Comparison of ENCODE assay signal across 19 mouse cellular contexts in the genomic region with DNA sequence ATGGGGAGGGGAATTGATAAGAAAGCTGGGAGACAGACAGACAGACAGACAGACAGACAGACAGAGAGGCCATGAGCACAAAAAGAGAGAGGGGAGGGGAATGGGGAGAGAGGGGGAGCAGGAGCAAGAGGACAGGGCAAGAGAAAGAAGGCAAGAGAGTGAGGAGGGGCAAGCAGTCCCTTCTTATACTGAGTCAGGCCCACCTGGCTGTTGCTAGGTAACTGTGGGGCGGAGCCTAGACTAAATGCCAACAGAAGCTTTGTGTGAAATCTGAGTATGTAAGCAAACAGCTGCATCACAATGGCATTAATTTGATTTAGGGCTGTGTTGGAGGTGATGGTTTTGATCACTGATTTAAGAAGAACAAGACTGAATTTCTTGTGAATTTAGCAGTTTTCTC.
A peak's percentile ranks its signal among the peaks of the same experiment; 100 is the strongest.
DNase-seq lines count a peak whose midpoint lies in the region; ATAC-seq and TF ChIP-seq lines count a peak whose summit lies in the region.
"Had no signal": no experiment of that assay in that cellular context is flagged by ENCODE, and none has a peak within 500 bp of the region (broad histone marks: within the 10 kb centered on the region; RNA-seq: fewer than 3 reads in every experiment).

No protein-coding gene starts in this region.

- no peak for ATAC-seq in hindbrain, embryonic 14.5 days (ENCODE audit: low FRiP score)
- no peak for ATAC-seq in hindbrain, postnatal 0 days
- peak; percentile 21; the same call in 1 of the 2 replicates for ATAC-seq in neural tube, embryonic 12.5 days (ENCODE audit: low FRiP score, low read depth)
- no peak for ATAC-seq in neural tube, embryonic 15.5 days (ENCODE audit: low FRiP score)
- 0 out of 2 replicates have a peak, but pooled peaks have one; percentile 54 for ATAC-seq in limb, embryonic 11.5 days (ENCODE audit: insufficient number of reproducible peaks, low FRiP score, low TSS enrichment, low read depth)
- ATAC-seq: inflammation-experienced regulatory T-cells, adult 6 months; lung, postnatal 0 days had no signal

- no peak overlapping the region for H3K4me2 ChIP-seq in hindbrain, embryonic 14.5 days (replicated peaks)
- no peak overlapping the region for H3K4me2 ChIP-seq in hindbrain, postnatal 0 days (ENCODE audit: low read depth, low read length)
- H3K4me2 ChIP-seq in neural tube, embryonic 12.5 days (replicated peaks) = no peak overlapping the region
- no peak overlapping the region for H3K4me2 ChIP-seq in neural tube, embryonic 15.5 days
- H3K4me2 ChIP-seq in limb, embryonic 11.5 days (ENCODE audit: low read depth, severe bottlenecking) = no peak overlapping the region
- H3K4me2 ChIP-seq: embryonic facial prominence, embryonic 13.5 days; heart, embryonic 13.5 days; limb, embryonic 13.5 days had no signal

- H3K9me3 ChIP-seq in hindbrain, embryonic 14.5 days (ENCODE audit: control insufficient read depth, low read length) = no peaks in the 10 kb centered on the region
- no peaks in the 10 kb centered on the region for H3K9me3 ChIP-seq in hindbrain, postnatal 0 days (ENCODE audit: low read length)
- no peaks in the 10 kb centered on the region for H3K9me3 ChIP-seq in neural tube, embryonic 12.5 days
- H3K9me3 ChIP-seq in neural tube, embryonic 15.5 days (replicated peaks) = no peaks in the 10 kb centered on the region
- H3K9me3 ChIP-seq in limb, embryonic 11.5 days (ENCODE audit: control insufficient read depth, low read length) = no peaks in the 10 kb centered on the region
- H3K9me3 ChIP-seq: embryonic facial prominence, embryonic 13.5 days; heart, embryonic 13.5 days; limb, embryonic 13.5 days had no signal

- H3K9ac ChIP-seq in hindbrain, embryonic 14.5 days = no peak overlapping the region
- H3K9ac ChIP-seq in hindbrain, postnatal 0 days (replicated peaks; ENCODE audit: low read length) = no peak overlapping the region
- H3K9ac ChIP-seq in neural tube, embryonic 12.5 days = no peak overlapping the region
- H3K9ac ChIP-seq in neural tube, embryonic 15.5 days (replicated peaks) = no peak overlapping the region
- H3K9ac ChIP-seq in limb, embryonic 11.5 days (ENCODE audit: low read length) = no peak overlapping the region
- H3K9ac ChIP-seq: embryonic facial prominence, embryonic 13.5 days; heart, embryonic 13.5 days; limb, embryonic 13.5 days; liver, embryonic 14.5 days had no signal

- no peaks in the 10 kb centered on the region for H3K27me3 ChIP-seq in hindbrain, embryonic 14.5 days (ENCODE audit: control insufficient read depth, insufficient read depth, low read length)
- no peaks in the 10 kb centered on the region for H3K27me3 ChIP-seq in hindbrain, postnatal 0 days (ENCODE audit: insufficient read depth, low read length)
- no peaks in the 10 kb centered on the region for H3K27me3 ChIP-seq in neural tube, embryonic 12.5 days (replicated peaks)
- no peaks in the 10 kb centered on the region for H3K27me3 ChIP-seq in neural tube, embryonic 15.5 days (replicated peaks)
- H3K27me3 ChIP-seq in limb, embryonic 11.5 days (ENCODE audit: control insufficient read depth, insufficient read depth, low read length) = no peaks in the 10 kb centered on the region
- H3K27me3 ChIP-seq: embryonic facial prominence, embryonic 13.5 days; heart, embryonic 13.5 days had no signal

- H3K4me3 ChIP-seq in hindbrain, embryonic 14.5 days (replicated peaks; ENCODE audit: low read length) = no peak overlapping the region
- no peak overlapping the region for H3K4me3 ChIP-seq in hindbrain, postnatal 0 days (ENCODE audit: low read length)
- H3K4me3 ChIP-seq in neural tube, embryonic 12.5 days = no peak overlapping the region
- H3K4me3 ChIP-seq in neural tube, embryonic 15.5 days (replicated peaks) = no peak overlapping the region
- H3K4me3 ChIP-seq in limb, embryonic 11.5 days (ENCODE audit: low read depth, low read length) = no peak overlapping the region
- H3K4me3 ChIP-seq: embryonic facial prominence, embryonic 13.5 days; gastrocnemius, adult 2 months; heart, embryonic 13.5 days; limb, embryonic 13.5 days; myocyte had no signal

- no peak for TF ChIP-seq CTCF in hindbrain, postnatal 0 days (IDR thresholded peaks at IDR 0.05; ENCODE audit: low read depth)

- 52% methylated on average over 1 of the region's 1 CpGs for WGBS in hindbrain, embryonic 14.5 days
- WGBS in hindbrain, postnatal 0 days = 64% methylated on average over 1 of the region's 1 CpGs
- WGBS in neural tube, embryonic 12.5 days = 64% methylated on average over 1 of the region's 1 CpGs
- WGBS in neural tube, embryonic 15.5 days = 53% methylated on average over 1 of the region's 1 CpGs
- 54% methylated on average over 1 of the region's 1 CpGs for WGBS in limb, embryonic 11.5 days

- no peaks in the 10 kb centered on the region for H3K36me3 ChIP-seq in hindbrain, embryonic 14.5 days (replicated peaks; ENCODE audit: control insufficient read depth, insufficient read depth)
- no peaks in the 10 kb centered on the region for H3K36me3 ChIP-seq in hindbrain, postnatal 0 days (ENCODE audit: insufficient read depth, low read length)
- no peaks in the 10 kb centered on the region for H3K36me3 ChIP-seq in neural tube, embryonic 12.5 days
- no peaks in the 10 kb centered on the region for H3K36me3 ChIP-seq in neural tube, embryonic 15.5 days
- H3K36me3 ChIP-seq in limb, embryonic 11.5 days (ENCODE audit: control insufficient read depth, insufficient read depth, low read length) = no peaks in the 10 kb centered on the region
- H3K36me3 ChIP-seq: embryonic facial prominence, embryonic 13.5 days; heart, embryonic 13.5 days; limb, embryonic 13.5 days had no signal

- H3K4me1 ChIP-seq in hindbrain, embryonic 14.5 days (replicated peaks; ENCODE audit: control insufficient read depth, insufficient read depth, low read length) = no peaks in the 10 kb centered on the region
- no peaks in the 10 kb centered on the region for H3K4me1 ChIP-seq in hindbrain, postnatal 0 days (ENCODE audit: insufficient read depth, low read length)
- H3K4me1 ChIP-seq in neural tube, embryonic 12.5 days = no peaks in the 10 kb centered on the region
- no peaks in the 10 kb centered on the region for H3K4me1 ChIP-seq in neural tube, embryonic 15.5 days
- no peaks in the 10 kb centered on the region for H3K4me1 ChIP-seq in limb, embryonic 11.5 days (ENCODE audit: control insufficient read depth, insufficient read depth, low read length)
- H3K4me1 ChIP-seq: embryonic facial prominence, embryonic 13.5 days; heart, embryonic 13.5 days; limb, embryonic 13.5 days had no signal

- H3K27ac ChIP-seq in hindbrain, embryonic 14.5 days = no peak overlapping the region
- H3K27ac ChIP-seq in hindbrain, postnatal 0 days = no peak overlapping the region
- no peak overlapping the region for H3K27ac ChIP-seq in neural tube, embryonic 12.5 days
- no peak overlapping the region for H3K27ac ChIP-seq in neural tube, embryonic 15.5 days (replicated peaks)
- no peak overlapping the region for H3K27ac ChIP-seq in limb, embryonic 11.5 days (replicated peaks; ENCODE audit: low read depth, low read length)
- H3K27ac ChIP-seq: embryonic facial prominence, embryonic 13.5 days; gastrocnemius, adult 2 months; heart, embryonic 13.5 days; kidney, postnatal 0 days; limb, embryonic 13.5 days; liver, embryonic 14.5 days had no signal

- DNase-seq in hindbrain, embryonic 14.5 days (ENCODE audit: low spot score) = peak; percentile 32
- no peak for DNase-seq in hindbrain, postnatal 0 days (ENCODE audit: low spot score)
- peak; percentile 17 for DNase-seq in embryo, embryonic 11 days
- peak; percentile 48 for DNase-seq in limb, embryonic 11.5 days (ENCODE audit: low spot score)
- DNase-seq in thymus, postnatal 25 days = no peak
- DNase-seq: cerebellum, postnatal 10 days; gastrocnemius, adult 2 months; heart, postnatal 36 days; right cerebral cortex, adult 18-20 months had no signal

Comparison
In these comparisons a context has a peak if more than half of its experiments do, and no peak if none do; other contexts are left out.
1. ATAC-seq: peak in neural tube, embryonic 12.5 days (single experiment) and limb, embryonic 11.5 days (single experiment); none in hindbrain, embryonic 14.5 days (single experiment), hindbrain, postnatal 0 days (single experiment) and neural tube, embryonic 15.5 days (single experiment).
2. DNase-seq: peak in hindbrain, embryonic 14.5 days (single experiment), embryo, embryonic 11 days (single experiment) and limb, embryonic 11.5 days (single experiment); none in hindbrain, postnatal 0 days (single experiment) and thymus, postnatal 25 days (single experiment).